Mouse (Mus musculus): ENCODE measurements around the gene Mog. TPM values are rescaled to one million over a fixed set of nuclear protein-coding genes. Genes with fewer than 3 reads are reported as not detected.
"Not testable (repeated sequence)": the region's sequence is repeated elsewhere in the genome, so short reads cannot be mapped to it uniquely, and the experiment has no call there.

Mog gene
- polyA plus RNA-seq, 1 experiment from 2014 or later, result not detected

DNA sequence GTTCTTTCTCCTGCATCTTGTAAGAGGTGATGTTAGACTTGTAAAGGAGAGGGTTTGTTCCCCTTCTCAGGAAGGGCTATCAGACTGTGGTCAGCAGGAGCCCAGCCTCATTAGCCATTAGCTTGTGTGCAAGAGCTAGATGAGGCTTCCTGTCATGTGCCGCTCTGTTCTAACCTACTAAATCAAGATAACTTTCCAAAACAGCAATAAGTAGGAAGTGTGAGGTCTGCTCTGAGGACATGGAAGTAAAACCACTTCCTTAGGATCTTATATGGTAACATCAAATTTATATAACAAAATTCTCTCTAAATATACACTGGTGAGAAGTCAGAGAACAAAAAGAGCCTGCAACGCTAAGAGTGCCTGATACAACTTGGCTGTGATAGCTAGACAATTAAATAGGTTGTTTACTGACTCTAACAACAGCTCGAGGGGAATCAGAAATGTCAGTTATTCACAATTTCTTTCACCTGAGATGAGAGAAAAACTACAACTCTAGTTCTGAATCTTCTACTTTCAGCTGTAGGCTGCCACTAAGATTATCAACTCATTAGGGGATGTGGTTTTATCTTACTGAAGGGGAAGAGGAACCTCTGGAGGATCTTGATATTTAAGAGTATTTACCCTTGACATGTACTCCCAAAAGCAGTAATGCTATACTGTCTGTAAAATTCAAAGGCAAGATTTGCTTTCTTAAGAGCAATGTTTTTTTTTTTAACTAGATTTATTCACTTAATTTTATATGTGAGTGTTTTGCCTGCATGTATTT is 30.7 kb downstream of the Mog start:
- H3K36me3 ChIP-seq (ENCODE audit: control insufficient read depth, insufficient read depth), result no peaks in the 10 kb centered on the region
- H3K27ac ChIP-seq (ENCODE audit: low read depth, low read length), result no peak overlapping the region
- ATAC-seq, result no peak
- H3K4me1 ChIP-seq (replicated peaks; ENCODE audit: control insufficient read depth, insufficient read depth, low read length), result no peaks in the 10 kb centered on the region
- WGBS, result 66% methylated on average over 3 of the region's 3 CpGs
- no peaks in the 10 kb centered on the region for H3K9me3 ChIP-seq (ENCODE audit: control insufficient read depth)
- H3K9ac ChIP-seq (ENCODE audit: low read depth, low read length), result no peak overlapping the region
- no peak overlapping the region for H3K4me3 ChIP-seq (ENCODE audit: low read depth, low read length)
- no peak for TF ChIP-seq CTCF (IDR thresholded peaks at IDR 0.05; ENCODE audit: low read depth)
- H3K27me3 ChIP-seq (replicated peaks; ENCODE audit: control insufficient read depth, insufficient read depth, low read length), result peaks cover 18% of the 10 kb centered on the region; the same call in 1 of the 2 replicates
- H3K4me2 ChIP-seq (replicated peaks; ENCODE audit: low read depth), result no peak overlapping the region

DNA sequence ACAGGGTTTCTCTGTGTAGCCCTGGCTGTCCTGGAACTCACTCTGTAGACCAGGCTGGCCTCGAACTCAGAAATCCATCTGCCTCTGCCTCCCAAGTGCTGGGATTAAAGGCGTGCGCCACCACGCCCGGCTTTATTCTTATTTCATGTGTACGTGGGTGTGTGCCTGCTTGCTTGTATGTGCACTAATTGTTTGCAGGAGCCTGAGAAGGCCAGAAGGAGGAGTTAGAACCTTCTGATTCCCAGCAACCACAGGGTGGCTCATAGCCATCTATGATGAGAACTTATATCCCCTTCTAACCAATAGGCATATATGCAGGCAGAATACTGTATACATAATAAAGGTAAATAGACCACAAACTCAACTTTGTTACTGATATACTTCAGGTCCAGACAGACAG is 32.6 kb downstream of the Mog start:
- H3K27ac ChIP-seq (ENCODE audit: low read depth, low read length); H3K9ac ChIP-seq (ENCODE audit: low read depth, low read length); H3K9me3 ChIP-seq (ENCODE audit: control insufficient read depth); ATAC-seq; H3K36me3 ChIP-seq (ENCODE audit: control insufficient read depth, insufficient read depth); H3K4me1 ChIP-seq (replicated peaks; ENCODE audit: control insufficient read depth, insufficient read depth, low read length); H3K4me2 ChIP-seq (replicated peaks; ENCODE audit: low read depth); H3K4me3 ChIP-seq (ENCODE audit: low read depth, low read length): not testable (repeated sequence)
- peaks cover 25% of the 10 kb centered on the region; the same call in 1 of the 2 replicates for H3K27me3 ChIP-seq (replicated peaks; ENCODE audit: control insufficient read depth, insufficient read depth, low read length)
- 92% methylated on average over 6 of the region's 6 CpGs for WGBS

GRCm38 (mm10) chr17:36989437-36989836 is 33.8 kb downstream of the Mog start, which contains the start of gene H2-M5:
TSS of gene H2-M5 (minus strand) at chr17:36989537.
- no peak within 1 kb of the TSS for H3K9ac ChIP-seq (ENCODE audit: low read depth, low read length)
- TF ChIP-seq CTCF (IDR thresholded peaks at IDR 0.05; ENCODE audit: low read depth), result no peak
- no peaks in the 10 kb centered on the region for H3K36me3 ChIP-seq (ENCODE audit: control insufficient read depth, insufficient read depth)
- ATAC-seq, result no peak
- H3K4me1 ChIP-seq (replicated peaks; ENCODE audit: control insufficient read depth, insufficient read depth, low read length), result no peaks in the 10 kb centered on the region
- 33% methylated on average over 5 of the region's 5 CpGs for WGBS
- H3K27me3 ChIP-seq (replicated peaks; ENCODE audit: control insufficient read depth, insufficient read depth, low read length), result peaks cover 25% of the 10 kb centered on the region; the same call in 1 of the 2 replicates
- no peaks in the 10 kb centered on the region for H3K9me3 ChIP-seq (ENCODE audit: control insufficient read depth)
- H3K4me2 ChIP-seq (replicated peaks; ENCODE audit: low read depth), result peak within 1 kb of the TSS; percentile 49
- peak within 1 kb of the TSS; percentile 20 for H3K4me3 ChIP-seq (ENCODE audit: low read depth, low read length)
- H3K27ac ChIP-seq (ENCODE audit: low read depth, low read length), result no peak within 1 kb of the TSS

DNA sequence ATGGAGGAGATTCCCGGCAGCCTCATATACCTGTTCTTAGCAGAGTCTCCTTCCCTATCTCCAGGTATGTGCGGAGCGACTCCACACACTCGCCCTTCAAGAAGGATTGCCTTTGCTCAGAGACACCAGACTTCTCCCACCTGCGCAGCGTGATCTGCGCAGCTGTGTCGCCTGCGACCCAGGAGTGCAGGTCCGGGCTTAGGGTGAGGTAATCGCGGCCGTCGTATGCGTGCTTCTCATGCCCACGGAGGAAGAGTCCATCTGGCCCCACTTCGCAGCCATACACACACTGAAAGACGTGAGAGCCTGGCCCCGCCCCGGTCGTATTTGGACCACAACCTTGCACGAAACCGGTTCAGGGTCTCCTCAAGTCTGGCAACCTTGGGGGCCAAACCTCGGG is 34.7 kb downstream of the Mog start:
- H3K36me3 ChIP-seq (ENCODE audit: control insufficient read depth, insufficient read depth), result no peaks in the 10 kb centered on the region
- TF ChIP-seq CTCF (IDR thresholded peaks at IDR 0.05; ENCODE audit: low read depth), result no peak
- peak overlapping the region; percentile 20 for H3K4me3 ChIP-seq (ENCODE audit: low read depth, low read length)
- no peak overlapping the region for H3K27ac ChIP-seq (ENCODE audit: low read depth, low read length)
- peak overlapping the region; percentile 49 for H3K4me2 ChIP-seq (replicated peaks; ENCODE audit: low read depth)
- H3K27me3 ChIP-seq (replicated peaks; ENCODE audit: control insufficient read depth, insufficient read depth, low read length), result peaks cover 25% of the 10 kb centered on the region; the same call in 1 of the 2 replicates
- H3K9me3 ChIP-seq (ENCODE audit: control insufficient read depth), result no peaks in the 10 kb centered on the region
- WGBS, result 10% methylated on average over 24 of the region's 24 CpGs
- H3K9ac ChIP-seq (ENCODE audit: low read depth, low read length), result no peak overlapping the region
- no peak for ATAC-seq
- H3K4me1 ChIP-seq (replicated peaks; ENCODE audit: control insufficient read depth, insufficient read depth, low read length), result no peaks in the 10 kb centered on the region

GRCm38 (mm10) chr17:36982253-36983155 is 40.7 kb downstream of the Mog start:
- Histone ChIP-seq H3K27me3 (replicated peaks; ENCODE audit: control insufficient read depth, insufficient read depth, low read length) (peaks cover 7% of the 10 kb centered on the region; the same call in 1 of the 2 replicates), H3K4me3 (ENCODE audit: low read depth, low read length) (no peak overlapping the region), H3K36me3 (ENCODE audit: control insufficient read depth, insufficient read depth) (no peaks in the 10 kb centered on the region), H3K27ac (ENCODE audit: low read depth, low read length) (no peak overlapping the region), H3K4me2 (replicated peaks; ENCODE audit: low read depth) (peak overlapping the region; percentile 61; the same call in 1 of the 2 replicates), H3K9ac (ENCODE audit: low read depth, low read length) (no peak overlapping the region), H3K9me3 (ENCODE audit: control insufficient read depth) (no peaks in the 10 kb centered on the region), H3K4me1 (replicated peaks; ENCODE audit: control insufficient read depth, insufficient read depth, low read length) (no peaks in the 10 kb centered on the region)
- no peak for ATAC-seq
- TF ChIP-seq CTCF (IDR thresholded peaks at IDR 0.05; ENCODE audit: low read depth), result no peak
- 29% methylated on average over 5 of the region's 5 CpGs for WGBS

- no peak for ATAC-seq
- no peak for TF ChIP-seq CTCF (IDR thresholded peaks at IDR 0.05; ENCODE audit: low read depth)
- 6% methylated on average over 4 of the region's 4 CpGs for whole genome bisulfite sequencing
Measured at GRCm38 (mm10) chr17:36981845-36982244, 41.4 kb downstream of the Mog start.

More at GRCm38 (mm10) chr17:36981845-36982244, 41.4 kb downstream of the Mog start:
- H3K27me3 ChIP-seq (replicated peaks; ENCODE audit: control insufficient read depth, insufficient read depth, low read length), result peaks cover 4% of the 10 kb centered on the region; the same call in 1 of the 2 replicates
- no peaks in the 10 kb centered on the region for H3K4me1 ChIP-seq (replicated peaks; ENCODE audit: control insufficient read depth, insufficient read depth, low read length)
- H3K9ac ChIP-seq (ENCODE audit: low read depth, low read length), result no peak overlapping the region
- H3K9me3 ChIP-seq (ENCODE audit: control insufficient read depth), result no peaks in the 10 kb centered on the region
- H3K4me2 ChIP-seq (replicated peaks; ENCODE audit: low read depth), result peak overlapping the region; percentile 61
- H3K4me3 ChIP-seq (ENCODE audit: low read depth, low read length), result peak overlapping the region; percentile 23
- H3K36me3 ChIP-seq (ENCODE audit: control insufficient read depth, insufficient read depth), result no peaks in the 10 kb centered on the region
- H3K27ac ChIP-seq (ENCODE audit: low read depth, low read length), result no peak overlapping the region
